Mouse (Mus musculus) kidney, postnatal 0 days (tissue): ENCODE measurements at regions not wholly inside any gene's neighbourhood (a gene's known extent, or its start where the extent isn't known, plus 50 kb on each side); places are given as distances from the start of the nearest gene placed in this dataset.
A peak's percentile ranks its signal among the peaks of the same experiment; 100 is the strongest.
"Not testable (repeated sequence)": the region's sequence is repeated elsewhere in the genome, so short reads cannot be mapped to it uniquely, and the experiment has no call there.

Experiments used
- ATAC-seq: fragments of 200-750 bp; cut with Nextera tagmentation; replicated peaks from 2 replicates; pipeline ENCODE4 v1.8.0; 2017; ENCODE audit warnings: low read depth, moderate number of reproducible peaks, moderate TSS enrichment, moderate library complexity; ENCODE audit not compliant: low FRiP score
- DNase-seq: peaks from one replicate; pipeline ENCODE4 v3.0.0-alpha.2; 2016; ENCODE audit warnings: low spot score
- H3K27ac ChIP-seq: fragments of 300-500 bp; sonication (generic); 2 replicates; pipeline ENCODE4 v1.5.1; 2014; ENCODE audit warnings: mild to moderate bottlenecking
- H3K27me3 ChIP-seq: fragments of 300-500 bp; sonication (generic); 2 replicates; pipeline ENCODE4 v1.6.1; 2014; ENCODE audit warnings: low read length, mixed read lengths; ENCODE audit not compliant: insufficient read depth
- H3K36me3 ChIP-seq: fragments of 300-500 bp; sonication (generic); 2 replicates; pipeline ENCODE4 v1.6.1; 2014; ENCODE audit warnings: low read length, mixed read lengths; ENCODE audit not compliant: insufficient read depth
- H3K4me1 ChIP-seq: fragments of 300-500 bp; sonication (generic); replicated peaks from 2 replicates; pipeline ENCODE4 v1.6.1; 2014; ENCODE audit warnings: antibody characterized with exemption, low read length, mixed read lengths; ENCODE audit not compliant: insufficient read depth
- H3K4me2 ChIP-seq: fragments of 300-500 bp; sonication (generic); 2 replicates; pipeline ENCODE4 v1.6.1; 2014; ENCODE audit warnings: mild to moderate bottlenecking, low read length, moderate library complexity, mixed read lengths
- H3K4me3 ChIP-seq: fragments of 300-500 bp; sonication (generic); replicated peaks from 2 replicates; pipeline ENCODE4 v1.5.1; 2014; ENCODE audit warnings: low read depth, low read length
- H3K9ac ChIP-seq: fragments of 300-500 bp; sonication (generic); 2 replicates; pipeline ENCODE4 v1.6.1; 2014; ENCODE audit warnings: low read depth, low read length
- H3K9me3 ChIP-seq: fragments of 300-500 bp; sonication (generic); replicated peaks from 2 replicates; pipeline ENCODE4 v1.6.1; 2016; ENCODE audit warnings: low read length, inconsistent platforms, mixed read lengths
- CTCF ChIP-seq: IDR thresholded peaks from 2 replicates; pipeline ENCODE4 v1.5.1; 2016; ENCODE audit warnings: antibody characterized with exemption, low read depth, mild to moderate bottlenecking, moderate library complexity
- WGBS: fragments of 180-500 bp; shearing (Covaris S2); extraction: QIAGEN DNeasy Blood & Tissue Kit; methylation state at CpG from one replicate; pipeline ENCODE4 v1.1.7; 2014; 5-methylcytosine and 5-hydroxymethylcytosine counted together

GRCm38 (mm10) chr3:118194754-118195153 lies 326.0 kb upstream of the Snx7 start:
- no peaks in the 10 kb centered on the region for H3K27me3 ChIP-seq
- H3K4me2 ChIP-seq: no peak overlapping the region
- no peak overlapping the region for H3K4me3 ChIP-seq
- H3K9me3 ChIP-seq: no peaks in the 10 kb centered on the region
- H3K36me3 ChIP-seq: no peaks in the 10 kb centered on the region
- no peaks in the 10 kb centered on the region for H3K4me1 ChIP-seq
- DNase-seq: no peak
- no peak overlapping the region for H3K27ac ChIP-seq
- H3K9ac ChIP-seq: no peak overlapping the region
- no peak for TF ChIP-seq CTCF
- no peak for ATAC-seq
- WGBS: 38% methylated on average over 1 of the region's 1 CpGs

- no peaks in the 10 kb centered on the region for H3K36me3 ChIP-seq
- no peaks in the 10 kb centered on the region for H3K27me3 ChIP-seq
- no peak overlapping the region for H3K9ac ChIP-seq
- no peaks in the 10 kb centered on the region for H3K9me3 ChIP-seq
- H3K4me2 ChIP-seq: no peak overlapping the region
- TF ChIP-seq CTCF: no peak
- H3K27ac ChIP-seq: no peak overlapping the region
- no peak overlapping the region for H3K4me3 ChIP-seq
- no peaks in the 10 kb centered on the region for H3K4me1 ChIP-seq
- DNase-seq (peak; percentile 0), ATAC-seq (no peak)
Observed at GRCm38 (mm10) chr3:118189382-118189781, 320.6 kb upstream of the Snx7 start.

DNA sequence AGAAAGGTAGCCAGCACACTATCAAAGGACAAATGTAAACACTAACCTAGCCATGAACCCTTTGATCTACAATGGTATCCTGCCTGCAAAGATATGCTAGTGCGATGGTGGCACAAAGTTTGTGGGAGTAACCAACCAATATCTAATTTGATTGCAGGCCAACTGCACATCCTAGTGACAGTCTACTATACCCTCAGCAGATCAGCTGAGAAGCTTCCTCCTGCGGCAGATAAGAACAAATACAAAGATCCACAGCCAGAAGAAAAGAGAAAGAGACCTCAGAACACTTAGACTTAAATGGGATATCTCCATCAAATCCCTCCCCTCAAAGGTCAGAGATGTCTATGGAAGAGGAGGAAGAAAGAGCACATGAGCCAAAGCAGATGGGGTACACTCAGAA lies 308.7 kb upstream of the Snx7 start:
- H3K4me1 ChIP-seq: no peaks in the 10 kb centered on the region
- H3K27ac ChIP-seq: no peak overlapping the region
- H3K9ac ChIP-seq: no peak overlapping the region
- no peak overlapping the region for H3K4me2 ChIP-seq
- ATAC-seq: no peak
- H3K4me3 ChIP-seq: no peak overlapping the region
- no peak for TF ChIP-seq CTCF
- H3K36me3 ChIP-seq: no peaks in the 10 kb centered on the region
- WGBS: 97% methylated on average over 2 of the region's 2 CpGs
- H3K9me3 ChIP-seq: no peaks in the 10 kb centered on the region
- DNase-seq: no peak
- no peaks in the 10 kb centered on the region for H3K27me3 ChIP-seq

DNA sequence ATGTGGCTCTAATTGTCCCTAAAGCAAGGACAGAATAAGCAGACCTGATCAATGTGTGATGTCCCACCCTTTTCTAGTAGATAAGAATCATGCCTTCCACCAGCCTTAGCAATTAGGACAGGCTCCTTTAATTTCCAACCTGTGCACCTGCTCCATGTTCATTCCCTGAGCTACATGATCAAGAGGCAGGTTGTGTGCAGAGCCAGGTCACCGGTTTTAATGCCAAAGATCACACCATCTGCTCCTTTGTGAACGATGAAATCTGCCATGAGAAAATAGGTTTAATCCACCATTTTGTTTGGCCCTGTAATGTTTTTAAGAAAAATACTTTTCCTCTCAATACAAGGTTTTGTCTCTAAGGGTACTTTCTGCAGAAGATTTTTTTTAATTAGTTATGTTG lies 294.2 kb upstream of the Snx7 start:
- TF ChIP-seq CTCF: no peak
- H3K4me3 ChIP-seq: no peak overlapping the region
- ATAC-seq: no peak

DNA sequence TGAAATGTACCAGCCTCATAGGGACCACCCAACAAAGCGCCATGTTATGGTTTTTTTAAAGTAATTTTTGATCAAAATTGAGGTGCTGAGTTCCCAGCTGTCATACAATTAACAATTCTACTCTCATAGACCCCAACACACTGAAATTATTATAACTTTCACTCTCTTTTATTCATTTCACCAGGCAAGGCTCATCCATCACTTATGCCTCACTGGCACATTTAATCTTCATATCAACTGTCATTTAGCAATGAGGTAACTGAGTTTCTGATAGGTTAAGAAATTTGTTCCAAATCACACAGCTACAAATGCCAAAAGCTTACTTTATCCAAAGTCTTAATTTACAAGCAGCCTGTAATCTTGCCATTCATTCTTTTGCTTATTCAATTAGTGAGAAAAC lies 276.1 kb upstream of the Snx7 start:
- DNase-seq (no peak), ATAC-seq (no peak)
- Histone ChIP-seq H3K4me2 (no peak overlapping the region), H3K27me3 (no peaks in the 10 kb centered on the region), H3K9me3 (no peaks in the 10 kb centered on the region), H3K9ac (no peak overlapping the region), H3K27ac (no peak overlapping the region), H3K36me3 (no peaks in the 10 kb centered on the region), H3K4me3 (no peak overlapping the region), H3K4me1 (no peaks in the 10 kb centered on the region)
- 93% methylated on average over 1 of the region's 1 CpGs for WGBS
- no peak for TF ChIP-seq CTCF

More for the DNA sequence above, 294.2 kb upstream of the Snx7 start:
- no peaks in the 10 kb centered on the region for H3K4me1 ChIP-seq
- DNase-seq: no peak
- H3K9me3 ChIP-seq: no peaks in the 10 kb centered on the region
- 68% methylated on average over 2 of the region's 2 CpGs for WGBS
- H3K27ac ChIP-seq: no peak overlapping the region
- H3K27me3 ChIP-seq: no peaks in the 10 kb centered on the region
- no peak overlapping the region for H3K4me2 ChIP-seq
- H3K36me3 ChIP-seq: no peaks in the 10 kb centered on the region
- H3K9ac ChIP-seq: no peak overlapping the region

GRCm38 (mm10) chr3:118141731-118142130 lies 273.0 kb upstream of the Snx7 start:
- no peak for ATAC-seq
- H3K4me2 ChIP-seq: no peak overlapping the region
- no peak overlapping the region for H3K27ac ChIP-seq
- no peaks in the 10 kb centered on the region for H3K4me1 ChIP-seq
- 83% methylated on average over 8 of the region's 8 CpGs for WGBS
- no peak for DNase-seq
- H3K4me3 ChIP-seq: no peak overlapping the region
- no peaks in the 10 kb centered on the region for H3K9me3 ChIP-seq
- no peaks in the 10 kb centered on the region for H3K36me3 ChIP-seq
- TF ChIP-seq CTCF: no peak
- no peaks in the 10 kb centered on the region for H3K27me3 ChIP-seq
- no peak overlapping the region for H3K9ac ChIP-seq

- WGBS: 37% methylated on average over 2 of the region's 2 CpGs
Observed at GRCm38 (mm10) chr3:118140108-118140507, 271.4 kb upstream of the Snx7 start.

GRCm38 (mm10) chr3:118128349-118128748 lies 259.6 kb upstream of the Snx7 start:
- not testable (repeated sequence) for H3K9me3 ChIP-seq, ATAC-seq, H3K4me3 ChIP-seq, H3K27ac ChIP-seq, H3K4me1 ChIP-seq, H3K9ac ChIP-seq, DNase-seq, H3K27me3 ChIP-seq, H3K36me3 ChIP-seq, H3K4me2 ChIP-seq
- WGBS: 89% methylated on average over 1 of the region's 1 CpGs

More at GRCm38 (mm10) chr3:118140108-118140507, 271.4 kb upstream of the Snx7 start:
- H3K9ac ChIP-seq: no peak overlapping the region
- no peak overlapping the region for H3K27ac ChIP-seq
- H3K9me3 ChIP-seq: no peaks in the 10 kb centered on the region
- no peak overlapping the region for H3K4me3 ChIP-seq
- no peaks in the 10 kb centered on the region for H3K4me1 ChIP-seq
- no peak for TF ChIP-seq CTCF
- no peaks in the 10 kb centered on the region for H3K27me3 ChIP-seq
- no peak overlapping the region for H3K4me2 ChIP-seq
- ATAC-seq: no peak
- no peaks in the 10 kb centered on the region for H3K36me3 ChIP-seq
- DNase-seq: no peak
